Mouse (Mus musculus) cortical plate, adult 2 months (tissue): ENCODE measurements around the gene Trim54.

Source experiments
- CTCF ChIP-seq: fragments of 200-500 bp; IDR thresholded peaks from 2 replicates; pipeline ENCODE4 v1.5.1; 2011; ENCODE audit warnings: mild to moderate bottlenecking, control low read depth, low read length; ENCODE audit not compliant: insufficient read depth; ENCODE audit errors: extremely low read depth
- POLR2A ChIP-seq: fragments of 200-500 bp; IDR thresholded peaks from 2 replicates; pipeline ENCODE4 v1.6.1; 2011; ENCODE audit warnings: mild to moderate bottlenecking, low read length, control low read depth; ENCODE audit not compliant: insufficient read depth; ENCODE audit errors: extremely low read depth

- TF ChIP-seq POLR2A (no peak), CTCF (no peak)
Observed at GRCm38 (mm10) chr5:31149781-31150180, 33.3 kb downstream of the Trim54 start.
